Mouse (Mus musculus) midbrain, postnatal 0 days (tissue): ENCODE results near the gene Ambra1. TPM values are rescaled to one million over a fixed set of nuclear protein-coding genes. Genes with fewer than 3 reads are reported as not detected.

ENCODE experiments used
- ATAC-seq: fragments of 200-750 bp; cut with Nextera tagmentation; 2 replicates; pipeline ENCODE4 v1.8.0; 2017; ENCODE audit warnings: moderate number of reproducible peaks, mild to moderate bottlenecking, moderate TSS enrichment, moderate library complexity; ENCODE audit not compliant: low FRiP score
- DNase-seq: peaks from one replicate; pipeline ENCODE4 v3.0.0-alpha.2; 2015; ENCODE audit warnings: low spot score
- H3K27ac ChIP-seq: fragments of 300-500 bp; sonication (generic); 2 replicates; pipeline ENCODE4 v1.5.1; 2014; ENCODE audit warnings: low read depth, mild to moderate bottlenecking, low read length, mixed read lengths
- H3K27me3 ChIP-seq: fragments of 300-500 bp; sonication (generic); 2 replicates; pipeline ENCODE4 v1.6.1; 2014; ENCODE audit warnings: low read length, control low read depth, mixed read lengths; ENCODE audit not compliant: insufficient read depth
- H3K36me3 ChIP-seq: fragments of 300-500 bp; sonication (generic); 2 replicates; pipeline ENCODE4 v1.6.1; 2014; ENCODE audit warnings: low read length, control low read depth, mixed read lengths; ENCODE audit not compliant: insufficient read depth
- H3K4me1 ChIP-seq: fragments of 300-500 bp; sonication (generic); 2 replicates; pipeline ENCODE4 v1.6.1; 2014; ENCODE audit warnings: mild to moderate bottlenecking, control low read depth, antibody characterized with exemption, low read length, mixed read lengths; ENCODE audit not compliant: insufficient read depth
- H3K4me2 ChIP-seq: fragments of 300-500 bp; sonication (generic); 2 replicates; pipeline ENCODE4 v1.6.1; 2014; ENCODE audit warnings: low read depth, mild to moderate bottlenecking, low read length, mixed read lengths; ENCODE audit not compliant: poor library complexity, severe bottlenecking
- H3K4me3 ChIP-seq: fragments of 300-500 bp; sonication (generic); 2 replicates; pipeline ENCODE4 v1.5.1; 2014; ENCODE audit warnings: low read depth, mild to moderate bottlenecking, low read length, moderate library complexity
- H3K9ac ChIP-seq: fragments of 300-500 bp; sonication (generic); replicated peaks from 2 replicates; pipeline ENCODE4 v1.6.1; 2014; ENCODE audit warnings: mild to moderate bottlenecking, low read length, moderate library complexity, mixed read lengths; ENCODE audit not compliant: poor library complexity, severe bottlenecking
- H3K9me3 ChIP-seq: fragments of 300-500 bp; sonication (generic); 2 replicates; pipeline ENCODE4 v1.6.1; 2016; ENCODE audit warnings: low read length, control low read depth
- CTCF ChIP-seq: IDR thresholded peaks from 2 replicates; pipeline ENCODE4 v1.5.1; 2016; ENCODE audit warnings: antibody characterized with exemption, mild to moderate bottlenecking
- WGBS: fragments of 180-500 bp; shearing (Covaris S2); extraction: QIAGEN DNeasy Blood & Tissue Kit; methylation state at CpG from one replicate; pipeline ENCODE4 v1.1.7; 2014; 5-methylcytosine and 5-hydroxymethylcytosine counted together
- polyA plus RNA-seq: library from polyadenylated mRNA; unstranded; fragments of >200 nt; fragmentation: Nextera tagmentation; extraction: Ambion mirVana; gene quantifications from 2 replicates; pipeline ENCODE4 v1.2.1, GENCODE M21; 2015
- total RNA-seq: library from RNA; depleted of rRNA; stranded (reverse); fragments of >200 nt; gene quantifications from 2 replicates; pipeline ENCODE4 v1.2.3, GENCODE M21; 2014

The Ambra1 gene
- total and polyA plus RNA-seq, 2 experiments from 2014 or later: 19.3 to 59.5 TPM

DNA sequence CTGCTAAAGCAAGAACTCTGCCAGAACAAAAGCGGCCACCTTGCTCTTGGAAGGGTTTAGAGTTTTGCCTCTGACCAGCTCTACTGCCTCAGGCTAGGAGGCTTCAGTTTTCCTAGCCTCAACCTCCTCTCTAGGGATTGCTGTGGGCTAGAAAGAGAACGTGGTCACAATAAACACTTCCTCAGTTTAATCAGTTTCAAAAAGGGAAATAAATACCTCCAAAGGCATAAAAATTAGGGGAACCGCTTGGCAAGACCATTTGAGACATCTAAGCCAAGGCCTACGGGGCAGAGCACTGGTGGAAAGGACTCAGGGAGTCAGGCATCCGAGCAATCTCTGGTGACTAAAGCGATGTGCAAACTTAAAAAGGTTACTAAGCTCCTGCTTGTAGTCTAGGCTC is 225.9 kb downstream of the Ambra1 start:
- WGBS: 84% methylated on average over 6 of the region's 6 CpGs
- no peaks in the 10 kb centered on the region for H3K9me3 ChIP-seq
- ATAC-seq (no peak), DNase-seq (no peak)
- no peak for TF ChIP-seq CTCF
- H3K27me3 ChIP-seq: no peaks in the 10 kb centered on the region
- no peak overlapping the region for H3K4me2 ChIP-seq
- no peak overlapping the region for H3K9ac ChIP-seq
- no peaks in the 10 kb centered on the region for H3K36me3 ChIP-seq
- peaks cover 6% of the 10 kb centered on the region; the same call in 1 of the 2 replicates for H3K4me1 ChIP-seq
- no peak overlapping the region for H3K27ac ChIP-seq
- H3K4me3 ChIP-seq: no peak overlapping the region

GRCm38 (mm10) chr2:91957096-91957495 is 227.2 kb downstream of the Ambra1 start:
- H3K4me2 ChIP-seq: no peak overlapping the region
- ATAC-seq (no peak; the same call in 1 of the 2 replicates), DNase-seq (no peak)
- WGBS: 39% methylated on average over 4 of the region's 4 CpGs
- no peak overlapping the region for H3K9ac ChIP-seq
- no peaks in the 10 kb centered on the region for H3K36me3 ChIP-seq
- no peaks in the 10 kb centered on the region for H3K9me3 ChIP-seq
- peaks cover 10% of the 10 kb centered on the region; the same call in 1 of the 2 replicates for H3K4me1 ChIP-seq
- no peaks in the 10 kb centered on the region for H3K27me3 ChIP-seq
- H3K27ac ChIP-seq: no peak overlapping the region
- no peak for TF ChIP-seq CTCF
- no peak overlapping the region for H3K4me3 ChIP-seq

GRCm38 (mm10) chr2:91958049-91958448 is 228.1 kb downstream of the Ambra1 start:
- Histone ChIP-seq H3K27ac (no peak overlapping the region), H3K4me3 (no peak overlapping the region), H3K36me3 (no peaks in the 10 kb centered on the region), H3K27me3 (no peaks in the 10 kb centered on the region), H3K9me3 (no peaks in the 10 kb centered on the region), H3K4me1 (peaks cover 15% of the 10 kb centered on the region; the same call in 1 of the 2 replicates), H3K4me2 (no peak overlapping the region), H3K9ac (no peak overlapping the region)
- no peak for ATAC-seq
- WGBS: 80% methylated on average over 8 of the region's 8 CpGs
- TF ChIP-seq CTCF: no peak
- DNase-seq: no peak

DNA sequence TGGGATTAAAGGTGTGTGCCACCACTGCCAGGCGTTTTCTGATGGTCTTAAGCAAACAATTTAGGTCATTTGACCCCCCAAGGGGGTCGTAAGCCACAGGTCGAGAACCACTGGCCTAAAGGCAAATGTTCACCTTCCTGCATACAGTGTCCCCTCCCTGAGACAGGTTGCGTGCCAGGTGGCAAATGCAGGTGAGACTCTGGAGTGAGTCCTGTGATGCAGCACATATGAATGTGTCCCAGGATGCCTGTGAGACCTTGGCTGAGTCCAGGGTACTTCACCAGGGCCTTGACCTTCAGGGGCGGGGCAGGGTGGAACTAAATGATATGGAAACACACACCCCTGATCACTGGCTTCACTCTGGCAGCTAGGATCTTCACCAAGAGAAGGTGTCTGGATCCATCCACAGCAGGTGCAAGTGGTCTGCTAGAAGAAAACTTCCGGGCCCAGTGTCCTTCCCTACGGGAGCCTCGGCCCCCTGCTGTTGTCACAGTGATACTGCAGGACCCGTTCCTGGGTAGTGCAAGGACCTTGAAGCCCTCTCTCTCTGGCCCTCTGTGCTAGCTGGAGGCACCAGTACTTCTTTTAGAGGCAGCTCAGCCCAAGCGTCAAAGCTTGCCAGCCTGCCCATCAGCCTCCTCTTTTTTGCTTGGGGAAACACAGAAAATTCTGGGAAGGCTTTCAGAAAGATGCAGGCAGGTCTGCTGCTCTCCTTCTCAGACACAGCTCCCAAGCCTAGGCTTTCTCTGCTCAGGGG is 228.9 kb downstream of the Ambra1 start:
- TF ChIP-seq CTCF: peak; percentile 69
- Histone ChIP-seq H3K4me3 (no peak overlapping the region), H3K9me3 (no peaks in the 10 kb centered on the region), H3K27me3 (no peaks in the 10 kb centered on the region), H3K9ac (no peak overlapping the region), H3K27ac (no peak overlapping the region), H3K4me1 (peaks cover 15% of the 10 kb centered on the region; the same call in 1 of the 2 replicates), H3K4me2 (no peak overlapping the region), H3K36me3 (no peaks in the 10 kb centered on the region)
- no peak for DNase-seq
- WGBS: 49% methylated on average over 10 of the region's 10 CpGs
- no peak for ATAC-seq

DNA sequence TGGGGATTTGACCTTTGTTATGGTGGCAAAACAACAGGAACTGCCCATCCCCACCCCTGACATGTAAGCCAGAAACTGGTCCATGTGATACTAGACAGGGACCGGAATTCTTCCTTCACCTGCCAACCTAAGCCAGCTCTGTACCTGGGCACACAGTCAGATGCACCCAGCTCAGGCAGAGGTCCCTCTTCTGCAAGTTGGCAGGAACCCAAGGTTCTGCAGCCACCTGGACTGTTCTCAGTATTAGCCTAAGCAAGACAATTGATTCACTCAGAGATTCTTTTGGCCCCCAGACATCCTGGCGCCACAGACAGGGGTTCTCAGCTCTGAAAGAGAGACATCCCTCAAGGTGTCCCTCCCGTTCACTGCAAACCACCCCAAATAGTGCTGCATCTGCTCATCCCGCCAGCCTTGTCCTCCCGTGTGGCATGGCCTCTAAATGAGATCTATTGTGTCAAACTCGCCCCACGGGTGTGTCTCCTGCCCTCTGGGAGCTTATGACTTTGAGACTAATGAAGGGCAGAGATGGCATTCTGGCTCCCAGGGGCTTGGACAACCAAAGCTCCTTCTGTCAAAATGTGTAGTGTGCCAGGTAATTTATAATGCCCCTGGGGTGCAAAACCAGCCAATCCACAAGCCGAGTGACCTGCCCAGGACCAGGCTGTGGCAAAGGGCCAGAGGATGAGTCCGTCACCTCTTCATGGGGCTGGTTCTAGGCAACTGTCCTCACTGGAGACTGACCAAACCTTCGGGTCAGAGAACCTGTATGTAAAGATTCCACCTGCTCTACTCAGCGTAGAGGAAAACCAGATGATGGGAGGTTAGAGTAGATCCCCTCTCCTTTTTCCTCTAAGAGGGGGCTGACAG is 229.8 kb downstream of the Ambra1 start:
- 71% methylated on average over 11 of the region's 11 CpGs for WGBS
- Histone ChIP-seq H3K4me1 (peaks cover 15% of the 10 kb centered on the region; the same call in 1 of the 2 replicates), H3K27me3 (no peaks in the 10 kb centered on the region), H3K4me2 (no peak overlapping the region), H3K9ac (no peak overlapping the region), H3K9me3 (no peaks in the 10 kb centered on the region), H3K36me3 (no peaks in the 10 kb centered on the region), H3K4me3 (no peak overlapping the region), H3K27ac (no peak overlapping the region)
- ATAC-seq (no peak), DNase-seq (no peak)
- no peak for TF ChIP-seq CTCF

- H3K4me2 ChIP-seq: no peak overlapping the region
- no peak for TF ChIP-seq CTCF
- H3K4me3 ChIP-seq: no peak overlapping the region
- no peaks in the 10 kb centered on the region for H3K36me3 ChIP-seq
- ATAC-seq: no peak
- no peak overlapping the region for H3K27ac ChIP-seq
- H3K9ac ChIP-seq: no peak overlapping the region
- no peak for DNase-seq
- no peaks in the 10 kb centered on the region for H3K27me3 ChIP-seq
- H3K9me3 ChIP-seq: no peaks in the 10 kb centered on the region
- H3K4me1 ChIP-seq: peaks cover 15% of the 10 kb centered on the region; the same call in 1 of the 2 replicates
- WGBS: 93% methylated on average over 5 of the region's 5 CpGs
These were observed 230.5 kb downstream of the Ambra1 start for GRCm38 (mm10) chr2:91960459-91960858.
